Mouse (Mus musculus) ES-E14 (cell line): ENCODE data around the gene Pla2g2c.

Experiments used
- CHD2 ChIP-seq: IDR thresholded peaks from 2 replicates; pipeline ENCODE4 v1.6.1; 2014; ENCODE audit warnings: mild to moderate bottlenecking, low read depth, low read length, inconsistent platforms
- MAFK ChIP-seq: IDR thresholded peaks from 2 replicates; pipeline ENCODE4 v1.6.1; 2014; ENCODE audit warnings: mild to moderate bottlenecking, low read depth, low read length, inconsistent platforms; ENCODE audit not compliant: insufficient read depth

DNA sequence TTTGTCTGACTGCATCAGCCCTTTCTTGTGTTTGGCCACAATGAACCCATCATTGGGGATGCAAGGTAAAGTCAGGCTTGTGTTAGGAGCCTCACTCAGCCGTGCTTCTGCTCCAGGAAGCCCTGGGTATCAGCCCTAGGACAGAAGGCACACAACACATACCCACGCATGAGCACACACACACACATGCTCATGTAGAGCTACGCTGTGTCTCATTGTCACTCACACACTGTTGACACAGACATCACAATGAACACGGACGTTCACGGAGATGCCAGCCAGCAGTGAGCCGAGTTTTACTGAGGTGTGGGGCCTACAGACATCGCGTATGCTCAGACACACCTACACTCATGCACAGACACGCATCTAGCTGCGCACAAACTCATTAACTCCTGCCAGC lies 31.4 kb downstream of the Pla2g2c start:
- TF ChIP-seq CHD2 (no peak), MAFK (no peak)
